Mouse (Mus musculus): ENCODE results near the gene Hunk. TPM values are rescaled to one million over a fixed set of nuclear protein-coding genes. Genes with fewer than 3 reads are reported as not detected.

Hunk gene
- polyA plus RNA-seq, 1 experiment from 2014 or later, result 10.6 TPM

DNA sequence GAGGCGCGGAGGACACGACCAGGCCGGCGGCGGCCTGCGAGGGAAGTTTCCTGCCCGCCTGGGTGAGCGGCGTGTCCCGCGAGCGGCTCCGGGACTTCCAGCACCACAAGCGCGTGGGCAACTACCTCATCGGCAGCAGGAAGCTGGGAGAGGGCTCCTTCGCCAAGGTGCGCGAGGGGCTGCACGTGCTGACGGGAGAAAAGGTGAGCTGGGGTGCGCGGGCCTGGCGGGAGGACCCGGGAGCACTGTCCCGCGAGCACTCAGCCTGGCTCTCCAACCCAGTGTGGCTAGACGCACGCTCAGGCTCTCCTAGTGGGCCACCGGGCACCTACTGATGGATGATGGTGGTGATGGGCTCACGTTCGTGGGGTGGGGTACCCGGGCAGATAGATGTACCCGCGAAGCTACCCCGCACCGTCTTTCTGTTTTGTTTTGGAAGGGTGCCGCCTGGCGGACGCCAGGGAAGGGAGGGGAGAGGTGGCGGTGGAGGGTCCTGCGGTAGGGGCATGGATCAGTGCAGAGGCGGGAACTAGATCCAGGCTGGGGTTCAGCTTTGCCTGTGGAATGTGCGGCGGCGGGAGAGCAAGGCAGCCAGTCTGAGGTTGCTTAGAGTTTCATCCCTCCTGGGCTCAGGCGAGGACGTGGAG, 824 bp downstream of the Hunk start:
- Histone ChIP-seq H3K4me1 (ENCODE audit: control insufficient read depth, insufficient read depth, low read length) (peaks cover 39% of the 10 kb centered on the region), H3K9ac (ENCODE audit: low read length) (peak overlapping the region; percentile 91), H3K36me3 (ENCODE audit: control insufficient read depth, insufficient read depth, low read length) (peaks cover 14% of the 10 kb centered on the region), H3K4me3 (ENCODE audit: low read depth, low read length) (peak overlapping the region; percentile 83), H3K4me2 (ENCODE audit: low read length) (peak overlapping the region; percentile 62), H3K27me3 (replicated peaks; ENCODE audit: control insufficient read depth, insufficient read depth, low read length) (no peaks in the 10 kb centered on the region), H3K9me3 (replicated peaks; ENCODE audit: control insufficient read depth, low read length) (0 out of 2 replicates have a peak, but pooled peaks cover 3% of the 10 kb centered on the region), H3K27ac (ENCODE audit: low read depth, low read length) (peak overlapping the region; percentile 98)
- WGBS, result 0% methylated on average over 48 of the region's 49 CpGs
- peak; percentile 76 for DNase-seq (ENCODE audit: low spot score)
- peak; percentile 58 for ATAC-seq

DNA sequence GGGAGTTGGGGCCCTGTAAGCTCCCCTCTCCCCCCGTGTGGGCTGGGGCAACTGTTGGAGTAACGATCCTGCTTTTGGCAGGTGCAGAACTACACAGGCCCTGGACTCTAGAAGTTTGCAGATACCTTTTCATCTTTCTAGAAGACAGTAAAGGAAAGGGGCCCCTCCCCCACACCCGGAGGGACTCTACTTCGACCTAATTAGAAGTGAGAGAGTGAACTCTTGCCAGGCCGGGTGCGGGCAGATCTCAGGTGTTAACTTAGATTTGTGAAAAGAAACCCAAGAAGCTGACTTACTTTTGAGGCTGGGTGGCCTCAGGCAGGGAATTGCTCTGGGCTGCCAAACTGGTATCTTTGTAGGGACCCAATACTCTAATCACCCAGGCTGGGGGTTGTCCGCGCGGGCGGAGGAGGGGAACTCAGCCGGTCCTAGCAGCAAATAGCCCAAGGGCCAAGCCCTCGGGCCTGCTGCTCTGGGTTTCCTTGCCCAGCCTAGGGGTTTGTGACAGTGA, 1.4 kb downstream of the Hunk start:
- peaks cover 39% of the 10 kb centered on the region for H3K4me1 ChIP-seq (ENCODE audit: control insufficient read depth, insufficient read depth, low read length)
- H3K4me2 ChIP-seq (ENCODE audit: low read length), result peak overlapping the region; percentile 62
- under 1% methylated on average over 12 of the region's 12 CpGs for WGBS
- ATAC-seq (no peak; the same call in 1 of the 2 replicates), DNase-seq (ENCODE audit: low spot score) (peak; percentile 54)
- H3K36me3 ChIP-seq (ENCODE audit: control insufficient read depth, insufficient read depth, low read length), result peaks cover 18% of the 10 kb centered on the region
- no peaks in the 10 kb centered on the region for H3K9me3 ChIP-seq (replicated peaks; ENCODE audit: control insufficient read depth, low read length)
- peak overlapping the region; percentile 83 for H3K4me3 ChIP-seq (ENCODE audit: low read depth, low read length)
- H3K27ac ChIP-seq (ENCODE audit: low read depth, low read length), result peak overlapping the region; percentile 98
- no peaks in the 10 kb centered on the region for H3K27me3 ChIP-seq (replicated peaks; ENCODE audit: control insufficient read depth, insufficient read depth, low read length)
- H3K9ac ChIP-seq (ENCODE audit: low read length), result peak overlapping the region; percentile 91

DNA sequence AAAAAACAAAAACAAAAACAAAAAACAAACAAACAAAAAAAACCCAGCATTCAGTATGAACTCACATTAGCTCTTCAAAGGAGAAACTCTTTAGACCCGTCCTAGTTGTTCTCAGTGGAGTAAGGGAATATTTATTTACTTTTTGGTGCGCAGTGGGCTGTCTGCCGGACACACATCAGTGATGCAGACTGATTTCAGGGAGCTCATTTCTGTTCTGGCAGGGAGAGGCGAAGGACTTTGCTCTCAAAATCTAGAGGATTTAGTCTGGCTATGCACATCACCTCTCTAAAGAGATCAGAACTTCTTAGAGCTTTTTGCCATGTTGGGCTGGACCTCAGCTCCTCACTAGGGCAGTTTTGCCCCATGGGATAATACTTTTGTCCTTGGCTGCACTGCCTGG, 2.1 kb downstream of the Hunk start:
- Histone ChIP-seq H3K36me3 (ENCODE audit: control insufficient read depth, insufficient read depth, low read length) (peaks cover 22% of the 10 kb centered on the region), H3K27ac (ENCODE audit: low read depth, low read length) (no peak overlapping the region), H3K4me3 (ENCODE audit: low read depth, low read length) (peak overlapping the region; percentile 83), H3K9me3 (replicated peaks; ENCODE audit: control insufficient read depth, low read length) (no peaks in the 10 kb centered on the region), H3K4me1 (ENCODE audit: control insufficient read depth, insufficient read depth, low read length) (peaks cover 39% of the 10 kb centered on the region), H3K9ac (ENCODE audit: low read length) (peak overlapping the region; percentile 43), H3K27me3 (replicated peaks; ENCODE audit: control insufficient read depth, insufficient read depth, low read length) (no peaks in the 10 kb centered on the region), H3K4me2 (ENCODE audit: low read length) (peak overlapping the region; percentile 62)
- no peak for DNase-seq (ENCODE audit: low spot score)
- ATAC-seq, result no peak
- WGBS, result 50% methylated on average over 4 of the region's 4 CpGs

DNA sequence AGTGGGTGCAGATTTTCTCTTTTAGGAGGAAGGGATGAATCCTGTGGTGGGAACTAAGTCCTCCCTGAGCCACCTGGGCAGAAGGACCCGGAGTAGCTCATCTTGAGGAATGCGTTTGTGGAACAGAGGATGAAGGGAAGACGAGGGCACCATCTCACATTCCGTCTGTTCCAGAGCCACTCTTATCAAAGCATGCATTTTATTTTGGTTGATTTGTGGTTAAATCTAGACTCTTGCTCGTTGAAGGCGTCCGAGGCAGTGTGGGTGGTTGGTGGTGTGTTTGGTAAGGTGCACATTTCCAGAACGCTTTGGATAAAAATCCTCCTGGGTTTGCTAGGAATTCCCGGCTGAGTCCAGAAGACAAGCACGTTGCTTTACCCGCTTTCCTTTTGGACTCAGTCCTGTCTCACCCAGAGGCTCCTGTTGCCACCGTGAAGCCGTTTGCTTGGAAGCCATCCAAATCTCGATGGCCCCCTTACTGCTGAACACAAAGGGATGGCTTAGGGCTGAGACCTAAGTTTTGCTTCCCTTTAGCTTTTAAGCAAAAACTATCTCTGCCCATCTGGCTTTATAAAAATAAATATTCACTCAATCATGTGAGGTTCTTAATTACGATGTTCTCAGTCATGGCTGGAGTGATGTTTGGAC, 3.4 kb downstream of the Hunk start:
- Histone ChIP-seq H3K9me3 (replicated peaks; ENCODE audit: control insufficient read depth, low read length) (no peaks in the 10 kb centered on the region), H3K27me3 (replicated peaks; ENCODE audit: control insufficient read depth, insufficient read depth, low read length) (no peaks in the 10 kb centered on the region), H3K4me1 (ENCODE audit: control insufficient read depth, insufficient read depth, low read length) (peaks cover 33% of the 10 kb centered on the region), H3K4me2 (ENCODE audit: low read length) (peak overlapping the region; percentile 62), H3K9ac (ENCODE audit: low read length) (peak overlapping the region; percentile 43), H3K27ac (ENCODE audit: low read depth, low read length) (no peak overlapping the region), H3K4me3 (ENCODE audit: low read depth, low read length) (peak overlapping the region; percentile 83), H3K36me3 (ENCODE audit: control insufficient read depth, insufficient read depth, low read length) (peaks cover 22% of the 10 kb centered on the region)
- DNase-seq (ENCODE audit: low spot score) (peak; percentile 55), ATAC-seq (no peak)
- WGBS, result 39% methylated on average over 15 of the region's 15 CpGs

DNA sequence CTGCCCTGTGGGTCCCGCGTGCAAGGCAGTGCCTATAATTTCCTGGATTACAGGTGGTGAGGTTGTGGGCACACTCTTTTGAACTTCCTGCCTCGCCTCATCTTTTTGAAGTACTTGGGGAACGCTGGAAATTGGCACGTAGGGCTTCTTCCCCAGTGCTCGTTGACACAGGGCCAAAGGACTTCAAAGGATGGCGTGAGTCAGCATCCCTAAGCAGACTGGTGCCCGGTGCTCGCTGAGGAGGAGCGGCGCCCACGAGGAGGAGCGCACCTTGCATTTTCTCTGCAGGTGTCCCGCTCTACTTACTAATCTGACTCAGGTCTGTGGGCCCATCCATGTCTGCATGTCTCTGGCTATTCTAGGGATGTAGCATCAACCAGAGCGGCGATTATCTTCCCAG, 4.9 kb downstream of the Hunk start:
- ATAC-seq (no peak), DNase-seq (ENCODE audit: low spot score) (no peak)
- Histone ChIP-seq H3K4me2 (ENCODE audit: low read length) (no peak overlapping the region), H3K4me3 (ENCODE audit: low read depth, low read length) (no peak overlapping the region), H3K9me3 (replicated peaks; ENCODE audit: control insufficient read depth, low read length) (no peaks in the 10 kb centered on the region), H3K27ac (ENCODE audit: low read depth, low read length) (no peak overlapping the region), H3K27me3 (replicated peaks; ENCODE audit: control insufficient read depth, insufficient read depth, low read length) (no peaks in the 10 kb centered on the region), H3K4me1 (ENCODE audit: control insufficient read depth, insufficient read depth, low read length) (peaks cover 32% of the 10 kb centered on the region), H3K36me3 (ENCODE audit: control insufficient read depth, insufficient read depth, low read length) (peaks cover 22% of the 10 kb centered on the region), H3K9ac (ENCODE audit: low read length) (no peak overlapping the region)
- WGBS, result 71% methylated on average over 16 of the region's 16 CpGs

DNA sequence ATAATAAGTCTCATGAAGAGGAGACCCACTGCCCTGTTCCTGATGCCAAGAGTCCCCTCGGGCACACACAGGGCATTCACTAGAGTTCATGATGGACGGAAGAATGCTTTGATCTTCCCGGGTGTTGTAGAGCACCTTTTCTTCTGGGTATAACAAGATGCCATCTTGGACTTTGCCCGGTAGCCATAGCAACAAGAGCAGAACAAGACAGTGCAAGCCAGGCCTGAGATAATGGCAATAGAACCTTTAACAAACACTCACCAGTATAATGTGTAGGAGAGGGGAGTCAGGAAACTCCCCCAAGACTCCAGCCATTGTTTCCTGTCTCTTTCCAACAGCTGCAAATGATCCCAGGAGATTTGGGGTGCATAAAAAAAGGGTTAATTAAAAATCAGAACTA, 8.9 kb downstream of the Hunk start:
- Histone ChIP-seq H3K27ac (ENCODE audit: low read depth, low read length) (no peak overlapping the region), H3K27me3 (replicated peaks; ENCODE audit: control insufficient read depth, insufficient read depth, low read length) (no peaks in the 10 kb centered on the region), H3K36me3 (ENCODE audit: control insufficient read depth, insufficient read depth, low read length) (peaks cover 22% of the 10 kb centered on the region), H3K4me2 (ENCODE audit: low read length) (no peak overlapping the region), H3K9me3 (replicated peaks; ENCODE audit: control insufficient read depth, low read length) (no peaks in the 10 kb centered on the region), H3K4me1 (ENCODE audit: control insufficient read depth, insufficient read depth, low read length) (peaks cover 12% of the 10 kb centered on the region), H3K4me3 (ENCODE audit: low read depth, low read length) (no peak overlapping the region), H3K9ac (ENCODE audit: low read length) (no peak overlapping the region)
- DNase-seq (ENCODE audit: low spot score), result no peak
- ATAC-seq, result no peak
- 46% methylated on average over 4 of the region's 4 CpGs for WGBS

DNA sequence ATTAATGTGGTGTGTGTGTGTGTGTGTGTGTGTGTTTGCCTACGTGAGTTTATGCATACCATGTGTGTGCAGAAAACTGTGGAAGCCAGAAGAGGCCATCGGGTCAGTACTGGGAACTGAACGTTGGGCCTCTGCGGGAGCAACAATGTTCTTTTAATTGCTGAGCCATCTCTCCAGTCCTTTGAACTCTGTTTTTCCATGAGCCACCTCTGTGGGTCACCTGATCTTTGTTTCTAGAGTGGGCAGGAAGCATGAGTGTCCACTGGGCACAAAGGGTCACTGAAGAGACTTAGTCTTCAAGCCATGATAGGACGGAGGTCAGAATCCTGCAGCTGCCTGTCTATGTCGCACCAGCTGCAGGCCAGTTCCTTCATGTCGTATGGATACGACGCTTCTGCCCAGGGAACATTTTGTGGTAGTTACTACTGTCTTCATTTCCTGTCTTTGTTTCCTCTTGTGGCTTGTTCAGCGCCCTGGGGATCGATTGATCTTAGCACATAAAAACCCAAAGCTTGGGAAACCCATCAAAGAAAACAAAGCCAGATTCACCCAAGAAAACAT, 10.3 kb downstream of the Hunk start:
- H3K4me2 ChIP-seq (ENCODE audit: low read length), result no peak overlapping the region
- no peak overlapping the region for H3K9ac ChIP-seq (ENCODE audit: low read length)
- no peak overlapping the region for H3K27ac ChIP-seq (ENCODE audit: low read depth, low read length)
- 85% methylated on average over 11 of the region's 11 CpGs for WGBS
- no peaks in the 10 kb centered on the region for H3K9me3 ChIP-seq (replicated peaks; ENCODE audit: control insufficient read depth, low read length)
- no peak overlapping the region for H3K4me3 ChIP-seq (ENCODE audit: low read depth, low read length)
- peaks cover 13% of the 10 kb centered on the region; the same call in 1 of the 2 replicates for H3K36me3 ChIP-seq (ENCODE audit: control insufficient read depth, insufficient read depth, low read length)
- ATAC-seq (no peak), DNase-seq (ENCODE audit: low spot score) (no peak)
- H3K4me1 ChIP-seq (ENCODE audit: control insufficient read depth, insufficient read depth, low read length), result peaks cover 11% of the 10 kb centered on the region
- H3K27me3 ChIP-seq (replicated peaks; ENCODE audit: control insufficient read depth, insufficient read depth, low read length), result no peaks in the 10 kb centered on the region

DNA sequence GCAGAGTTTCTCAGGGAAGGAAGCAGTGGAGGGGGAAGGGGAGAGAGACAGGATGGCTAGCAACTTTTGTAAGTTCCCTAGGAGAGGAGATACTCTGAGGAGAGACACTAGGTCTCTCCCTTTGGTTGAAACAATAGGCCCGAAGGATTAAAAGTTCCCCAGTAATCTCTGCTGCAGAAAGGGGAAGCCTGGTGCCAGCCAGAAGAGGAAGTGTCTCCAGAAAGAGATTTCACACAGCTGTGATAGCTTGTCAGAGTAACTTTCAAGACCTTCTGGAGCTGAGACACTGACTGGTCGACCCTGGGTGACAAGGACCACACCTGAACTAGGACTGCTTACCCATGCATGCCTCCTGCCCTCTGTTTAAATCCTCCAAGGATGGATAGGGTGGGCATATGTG, 11.1 kb downstream of the Hunk start:
- Histone ChIP-seq H3K27me3 (replicated peaks; ENCODE audit: control insufficient read depth, insufficient read depth, low read length) (no peaks in the 10 kb centered on the region), H3K9me3 (replicated peaks; ENCODE audit: control insufficient read depth, low read length) (no peaks in the 10 kb centered on the region), H3K4me2 (ENCODE audit: low read length) (no peak overlapping the region), H3K36me3 (ENCODE audit: control insufficient read depth, insufficient read depth, low read length) (peaks cover 6% of the 10 kb centered on the region; the same call in 1 of the 2 replicates), H3K4me3 (ENCODE audit: low read depth, low read length) (no peak overlapping the region), H3K4me1 (ENCODE audit: control insufficient read depth, insufficient read depth, low read length) (peaks cover 15% of the 10 kb centered on the region), H3K27ac (ENCODE audit: low read depth, low read length) (no peak overlapping the region), H3K9ac (ENCODE audit: low read length) (no peak overlapping the region)
- DNase-seq (ENCODE audit: low spot score) (no peak), ATAC-seq (no peak)
- 73% methylated on average over 2 of the region's 2 CpGs for WGBS

DNA sequence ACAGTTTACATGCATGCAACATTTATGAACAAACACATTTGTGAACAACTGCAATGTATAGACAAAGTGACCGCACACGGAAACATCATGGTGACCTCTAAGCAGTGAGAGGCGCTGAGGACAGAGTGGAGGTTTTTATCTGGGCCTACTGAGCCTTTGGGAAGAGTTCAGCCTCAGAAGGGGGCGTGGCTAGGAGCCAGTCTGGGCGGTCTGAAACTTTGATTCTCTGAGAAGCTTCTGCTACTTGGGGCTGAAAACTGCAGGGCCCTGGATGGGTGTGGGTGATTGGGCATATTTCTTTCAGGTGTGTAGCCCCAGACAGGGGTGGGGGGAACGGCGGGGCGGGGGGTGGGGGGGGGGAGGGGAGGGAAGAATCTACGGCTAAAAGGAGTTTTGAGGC, 14.5 kb downstream of the Hunk start:
- Histone ChIP-seq H3K36me3 (ENCODE audit: control insufficient read depth, insufficient read depth, low read length) (no peaks in the 10 kb centered on the region), H3K9ac (ENCODE audit: low read length) (no peak overlapping the region), H3K4me2 (ENCODE audit: low read length) (no peak overlapping the region), H3K27ac (ENCODE audit: low read depth, low read length) (no peak overlapping the region), H3K9me3 (replicated peaks; ENCODE audit: control insufficient read depth, low read length) (no peaks in the 10 kb centered on the region), H3K27me3 (replicated peaks; ENCODE audit: control insufficient read depth, insufficient read depth, low read length) (no peaks in the 10 kb centered on the region), H3K4me3 (ENCODE audit: low read depth, low read length) (no peak overlapping the region), H3K4me1 (ENCODE audit: control insufficient read depth, insufficient read depth, low read length) (peaks cover 9% of the 10 kb centered on the region)
- ATAC-seq, result peak; percentile 42
- DNase-seq (ENCODE audit: low spot score), result no peak
- 7% methylated on average over 6 of the region's 9 CpGs for whole genome bisulfite sequencing

All from forebrain, embryonic 14.5 days (tissue).